In genomic region chr8:124021237-124022227, GRCm38 (mm10) we compare ENCODE assay signal across 8 mouse cellular contexts. TPM values are rescaled to one million over a fixed set of nuclear protein-coding genes. Genes with fewer than 3 reads are reported as not detected.
DNase-seq lines count a peak whose midpoint lies in the region; ATAC-seq and TF ChIP-seq lines count a peak whose summit lies in the region.

Gene Taf5l (minus strand): TSS chr8:124021397.
Gene Urb2 (plus strand): TSS chr8:124021508.

- no peaks in the 10 kb centered on the region for H3K27me3 ChIP-seq in embryonic facial prominence, embryonic 15.5 days
- no peaks in the 10 kb centered on the region for H3K27me3 ChIP-seq in limb, embryonic 14.5 days (ENCODE audit: control insufficient read depth, insufficient read depth, low read length)
- H3K27me3 ChIP-seq in midbrain, embryonic 16.5 days (ENCODE audit: control insufficient read depth, insufficient read depth, low read depth, low read length), result no peaks in the 10 kb centered on the region
- no peaks in the 10 kb centered on the region for H3K27me3 ChIP-seq in spleen, adult 2 months (ENCODE audit: control insufficient read depth, insufficient read depth, low read length)

- no peak for TF ChIP-seq CTCF in bone marrow macrophage, adult 2 months (IDR thresholded peaks at IDR 0.05; ENCODE audit: low read depth, low read length)
- no peak for TF ChIP-seq CTCF in spleen, adult 2 months (IDR thresholded peaks at IDR 0.05; ENCODE audit: extremely low read depth, insufficient read depth, insufficient read length, insufficient replicate concordance)

- no peaks in the 10 kb centered on the region for H3K9me3 ChIP-seq in embryonic facial prominence, embryonic 15.5 days (replicated peaks)
- no peaks in the 10 kb centered on the region for H3K9me3 ChIP-seq in limb, embryonic 14.5 days (ENCODE audit: control insufficient read depth, low read length)
- H3K9me3 ChIP-seq in midbrain, embryonic 16.5 days (replicated peaks; ENCODE audit: control insufficient read depth, low read length, poor library complexity, severe bottlenecking), result no peaks in the 10 kb centered on the region

- under 1% methylated on average over 73 of the region's 74 CpGs for WGBS in embryonic facial prominence, embryonic 15.5 days
- under 1% methylated on average over 40 of the region's 74 CpGs for WGBS in limb, embryonic 14.5 days
- 1% methylated on average over 64 of the region's 74 CpGs for WGBS in midbrain, embryonic 16.5 days
- WGBS in spleen, adult 2 months, result under 1% methylated on average over 59 of the region's 74 CpGs

- no peak for TF ChIP-seq POLR2A in bone marrow macrophage, adult 2 months (IDR thresholded peaks at IDR 0.05; ENCODE audit: borderline replicate concordance, low read depth, low read length)
- TF ChIP-seq POLR2A in limb, embryonic 14.5 days (IDR thresholded peaks at IDR 0.05; ENCODE audit: borderline replicate concordance, extremely low read depth, insufficient read depth, insufficient read length), result peak; percentile 66; the same call in 1 of the 2 replicates
- peak; percentile 34 for TF ChIP-seq POLR2A in spleen, adult 2 months (IDR thresholded peaks at IDR 0.05; ENCODE audit: low read depth, low read length)

- H3K4me1 ChIP-seq in bone marrow macrophage, adult 2 months (ENCODE audit: control insufficient read depth, insufficient read depth, low read length), result peaks cover 23% of the 10 kb centered on the region
- peaks cover 27% of the 10 kb centered on the region for H3K4me1 ChIP-seq in embryonic facial prominence, embryonic 15.5 days
- H3K4me1 ChIP-seq in limb, embryonic 14.5 days (ENCODE audit: control insufficient read depth, insufficient read depth, low read length), result peaks cover 26% of the 10 kb centered on the region
- peaks cover 29% of the 10 kb centered on the region for H3K4me1 ChIP-seq in midbrain, embryonic 16.5 days (ENCODE audit: control insufficient read depth, insufficient read depth, low read length)
- H3K4me1 ChIP-seq in spleen, adult 2 months (ENCODE audit: control insufficient read depth, insufficient read depth, insufficient read length), result peaks cover 13% of the 10 kb centered on the region; the same call in 1 of the 2 replicates

- peak within 1 kb of the TSS; percentile 84 for H3K27ac ChIP-seq in bone marrow macrophage, adult 2 months (ENCODE audit: insufficient read depth, low read depth, low read length)
- peak within 1 kb of the TSS; percentile 90 for H3K27ac ChIP-seq in embryonic facial prominence, embryonic 15.5 days (replicated peaks)
- H3K27ac ChIP-seq in limb, embryonic 14.5 days (replicated peaks; ENCODE audit: low read depth, low read length), result peak within 1 kb of the TSS; percentile 87
- peak within 1 kb of the TSS; percentile 92 for H3K27ac ChIP-seq in midbrain, embryonic 16.5 days (ENCODE audit: low read length)
- peak within 1 kb of the TSS; percentile 97 for H3K27ac ChIP-seq in spleen, adult 2 months (ENCODE audit: insufficient read depth, low read length)

- H3K36me3 ChIP-seq in embryonic facial prominence, embryonic 15.5 days, result peaks cover 30% of the 10 kb centered on the region
- H3K36me3 ChIP-seq in limb, embryonic 14.5 days (ENCODE audit: control insufficient read depth, insufficient read depth, low read length), result peaks cover 18% of the 10 kb centered on the region
- H3K36me3 ChIP-seq in midbrain, embryonic 16.5 days (ENCODE audit: control insufficient read depth, insufficient read depth, low read length), result peaks cover 2% of the 10 kb centered on the region; the same call in 1 of the 2 replicates
- H3K36me3 ChIP-seq in spleen, adult 2 months (ENCODE audit: control insufficient read depth, insufficient read depth, low read length), result peaks cover 2% of the 10 kb centered on the region

- H3K9ac ChIP-seq in embryonic facial prominence, embryonic 15.5 days, result peak within 1 kb of the TSS; percentile 74
- peak within 1 kb of the TSS; percentile 84 for H3K9ac ChIP-seq in limb, embryonic 14.5 days (ENCODE audit: low read depth, low read length, severe bottlenecking)
- peak within 1 kb of the TSS; percentile 82 for H3K9ac ChIP-seq in midbrain, embryonic 16.5 days (ENCODE audit: low read depth, low read length)

- peak within 1 kb of the TSS; percentile 65 for H3K4me2 ChIP-seq in embryonic facial prominence, embryonic 15.5 days (replicated peaks)
- H3K4me2 ChIP-seq in limb, embryonic 14.5 days (replicated peaks; ENCODE audit: low read depth, low read length, severe bottlenecking), result peak within 1 kb of the TSS; percentile 66
- peak within 1 kb of the TSS; percentile 82 for H3K4me2 ChIP-seq in midbrain, embryonic 16.5 days (ENCODE audit: low read length)

- DNase-seq in B cell, adult 2 months, result peak; percentile 96
- peak; percentile 91 to 93 for DNase-seq in heart, adult 9 months (ENCODE audit: low spot score in 2 of 2)
- DNase-seq in kidney, adult 9 months, result peak; percentile 91
- peak; percentile 92 for DNase-seq in limb, embryonic 14.5 days (ENCODE audit: low spot score)
- DNase-seq in spleen, adult 2 months (ENCODE audit: low read depth in 1 of 2, low spot score in 2 of 2), result peak; percentile 82 to 93

- peak; percentile 91 for ATAC-seq in embryonic facial prominence, embryonic 15.5 days (ENCODE audit: insufficient number of reproducible peaks, low FRiP score, low TSS enrichment, low read depth)
- ATAC-seq in limb, embryonic 14.5 days (ENCODE audit: low FRiP score, low read depth), result peak; percentile 93
- peak; percentile 92 for ATAC-seq in midbrain, embryonic 16.5 days

- peak within 1 kb of the TSS; percentile 81 for H3K4me3 ChIP-seq in bone marrow macrophage, adult 2 months (ENCODE audit: insufficient read depth, low read length)
- peak within 1 kb of the TSS; percentile 96 for H3K4me3 ChIP-seq in embryonic facial prominence, embryonic 15.5 days (replicated peaks)
- peak within 1 kb of the TSS; percentile 79 for H3K4me3 ChIP-seq in limb, embryonic 14.5 days (replicated peaks; ENCODE audit: low read length)
- peak within 1 kb of the TSS; percentile 78 for H3K4me3 ChIP-seq in midbrain, embryonic 16.5 days (ENCODE audit: low read depth, low read length)
- peak within 1 kb of the TSS; percentile 95 for H3K4me3 ChIP-seq in spleen, adult 2 months (ENCODE audit: extremely low read depth, insufficient read depth, insufficient read length)

RNA-seq across cellular contexts. Expression of gene Taf5l, which starts in this region (rescaled TPM):
- 13.2 and 15.7 TPM in 2 replicates for polyA plus RNA-seq in bone marrow macrophage, adult 2 months (2012; ENCODE audit: insufficient read depth, insufficient read length, missing spikeins)
- 36.0 and 36.2 TPM in 2 replicates for polyA plus RNA-seq in embryonic facial prominence, embryonic 15.5 days (2015; fragmentation: Nextera tagmentation; extraction: Ambion mirVana)
- 38.8 and 49.3 TPM in 2 replicates for polyA plus RNA-seq in limb, embryonic 14.5 days (2012; rRNA removed)
- polyA plus RNA-seq in limb, embryonic 14.5 days (2014; fragmentation: Nextera tagmentation; extraction: Ambion mirVana), result 48.8 and 49.6 TPM in 2 replicates
- polyA plus RNA-seq in midbrain, embryonic 16.5 days (2015; fragmentation: Nextera tagmentation; extraction: Ambion mirVana), result 19.4 and 20.5 TPM in 2 replicates
- 27.3 and 34.2 TPM in 2 replicates for polyA plus RNA-seq in spleen, adult 2 months (2012; rRNA removed)

RNA-seq across cellular contexts. Expression of gene Urb2, which starts in this region (rescaled TPM):
- polyA plus RNA-seq in bone marrow macrophage, adult 2 months (2012; ENCODE audit: insufficient read depth, insufficient read length, missing spikeins), result 3.7 TPM in 2 replicates
- 5.0 and 5.7 TPM in 2 replicates for polyA plus RNA-seq in embryonic facial prominence, embryonic 15.5 days (2015; fragmentation: Nextera tagmentation; extraction: Ambion mirVana)
- polyA plus RNA-seq in limb, embryonic 14.5 days (2012; rRNA removed), result 11.9 and 12.4 TPM in 2 replicates
- 6.7 and 7.2 TPM in 2 replicates for polyA plus RNA-seq in limb, embryonic 14.5 days (2014; fragmentation: Nextera tagmentation; extraction: Ambion mirVana)
- 3.8 TPM in 2 replicates for polyA plus RNA-seq in midbrain, embryonic 16.5 days (2015; fragmentation: Nextera tagmentation; extraction: Ambion mirVana)
- 4.0 TPM in 2 replicates for polyA plus RNA-seq in spleen, adult 2 months (2012; rRNA removed)

Comparison
In these comparisons a context has a peak if more than half of its experiments do, and no peak if none do; other contexts are left out.
1. Peak in every context shown above with its lines: DNase-seq, ATAC-seq, H3K4me3 ChIP-seq and H3K27ac ChIP-seq.